Mouse (Mus musculus) brain, adult 2 months (tissue): ENCODE results near the gene Rplp0.

ENCODE experiments used
- DNase-seq: peaks from one replicate; pipeline ENCODE4 v3.0.0; 2011; ENCODE audit warnings: low read depth, low spot score

Rplp0 gene

DNA sequence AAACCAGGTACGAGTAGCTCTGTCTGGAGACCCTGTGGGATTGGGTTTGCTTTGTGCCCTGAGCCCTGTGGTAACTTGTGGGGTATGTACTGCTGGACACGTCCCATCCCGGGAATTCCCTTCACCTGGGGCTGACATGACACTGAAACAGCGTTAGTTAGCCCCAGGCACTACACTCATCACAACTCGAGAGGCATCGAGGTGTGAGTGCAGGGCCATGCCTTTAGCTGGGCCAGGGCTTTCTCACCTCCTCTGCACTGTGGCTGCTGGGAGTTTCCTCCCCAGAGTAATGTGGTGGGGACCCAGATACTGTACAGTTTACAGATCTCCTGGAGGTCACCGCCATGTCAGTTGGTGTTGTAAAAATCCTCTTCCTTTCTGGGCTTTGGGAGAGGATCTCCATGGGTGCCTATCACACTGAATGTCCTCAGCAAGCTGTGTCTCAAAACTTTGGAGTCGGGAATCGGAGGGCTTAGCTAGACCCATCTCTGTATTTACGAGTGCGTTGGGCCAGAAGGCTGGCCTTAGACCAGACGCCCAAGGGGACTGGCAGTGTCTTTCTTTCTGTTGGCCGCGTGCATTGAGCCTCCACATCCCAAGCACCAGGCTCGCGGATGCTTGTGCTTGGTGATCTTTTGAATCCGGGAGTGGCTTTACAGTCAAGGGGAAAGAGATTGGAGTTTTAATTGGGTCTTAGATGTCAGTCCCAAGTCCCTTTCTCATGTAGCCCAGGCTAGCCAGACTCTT is 32.6 kb upstream of the Rplp0 start:
- DNase-seq: no peak

DNA sequence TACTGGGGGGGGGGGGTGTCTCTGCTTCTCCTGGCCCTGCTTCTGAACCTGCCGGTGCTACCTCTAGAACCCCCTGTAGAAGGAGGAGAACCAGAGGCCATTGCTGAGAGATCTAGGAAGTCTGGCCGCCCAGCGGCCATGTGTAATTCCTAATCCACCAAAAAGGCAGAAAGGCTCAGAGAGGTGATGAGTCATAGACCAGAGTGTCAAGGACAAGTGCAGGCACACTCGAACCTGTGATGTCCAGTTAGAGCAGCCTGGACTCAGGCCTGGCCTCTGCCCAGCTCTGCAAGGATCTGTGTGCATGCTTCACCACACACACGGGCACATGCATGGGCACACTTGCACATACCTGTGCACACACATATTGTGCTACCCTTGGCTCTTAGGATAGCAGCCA is 31.1 kb upstream of the Rplp0 start:
- DNase-seq: no peak

GRCm38 (mm10) chr5:115529364-115529741 is 29.9 kb upstream of the Rplp0 start:
- peak; percentile 66 for DNase-seq

DNA sequence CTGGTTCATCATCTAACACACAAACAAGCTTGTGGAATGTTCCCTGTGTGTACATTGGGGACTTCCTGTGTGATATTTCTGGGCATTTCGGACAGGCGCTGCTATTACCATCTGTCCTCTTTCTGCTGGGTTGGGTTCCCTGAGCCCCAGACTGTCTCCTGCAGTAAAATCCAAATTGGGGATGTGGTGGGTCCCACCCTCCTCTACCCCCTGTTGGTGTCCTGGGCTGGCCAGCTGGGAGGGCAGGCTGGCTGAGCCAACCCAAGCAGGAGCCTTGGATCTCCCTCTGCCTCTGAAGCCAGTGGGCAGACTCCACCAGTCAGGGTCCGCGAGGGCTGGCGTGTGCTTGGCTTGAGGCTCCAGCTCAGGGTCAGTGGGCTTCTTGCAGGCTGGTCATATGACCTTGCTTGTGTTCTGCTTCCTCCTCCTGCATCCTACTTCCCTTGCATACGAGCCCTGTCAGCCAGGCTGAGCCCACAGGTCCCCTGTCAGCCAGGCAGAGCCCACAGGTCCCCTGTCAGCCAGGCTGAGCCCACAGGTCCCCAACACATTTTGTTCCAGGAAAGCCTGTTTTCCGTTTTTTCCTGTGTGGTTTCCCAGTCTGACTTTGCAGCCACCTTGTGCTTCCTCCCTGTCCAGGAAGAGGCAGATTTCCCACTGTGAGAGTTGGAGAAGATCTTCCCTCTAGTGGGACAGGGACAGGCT is 29.4 kb upstream of the Rplp0 start:
- DNase-seq: peak; percentile 64

DNA sequence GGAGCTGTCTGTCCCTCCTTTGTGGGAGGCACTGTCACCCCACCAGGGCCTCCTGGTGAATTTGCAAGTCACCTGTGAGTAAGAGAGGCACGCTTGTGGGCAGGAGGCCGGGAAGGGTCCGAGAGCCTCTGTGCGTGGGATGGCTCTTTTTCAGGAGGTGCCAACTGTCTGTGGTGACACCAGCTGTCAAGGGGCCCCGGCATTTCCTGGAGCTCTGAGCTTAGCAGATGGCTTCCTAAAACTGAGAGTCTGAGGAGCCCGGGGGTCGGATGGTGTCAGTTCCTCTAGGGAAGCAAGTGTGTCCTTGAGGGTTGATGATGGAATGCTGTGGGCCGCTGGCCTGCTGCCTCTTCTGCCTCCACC is 28.8 kb upstream of the Rplp0 start:
- DNase-seq: peak; percentile 95

- peak; percentile 93 for DNase-seq
These were observed 27.5 kb upstream of the Rplp0 start for GRCm38 (mm10) chr5:115531671-115532270.

DNA sequence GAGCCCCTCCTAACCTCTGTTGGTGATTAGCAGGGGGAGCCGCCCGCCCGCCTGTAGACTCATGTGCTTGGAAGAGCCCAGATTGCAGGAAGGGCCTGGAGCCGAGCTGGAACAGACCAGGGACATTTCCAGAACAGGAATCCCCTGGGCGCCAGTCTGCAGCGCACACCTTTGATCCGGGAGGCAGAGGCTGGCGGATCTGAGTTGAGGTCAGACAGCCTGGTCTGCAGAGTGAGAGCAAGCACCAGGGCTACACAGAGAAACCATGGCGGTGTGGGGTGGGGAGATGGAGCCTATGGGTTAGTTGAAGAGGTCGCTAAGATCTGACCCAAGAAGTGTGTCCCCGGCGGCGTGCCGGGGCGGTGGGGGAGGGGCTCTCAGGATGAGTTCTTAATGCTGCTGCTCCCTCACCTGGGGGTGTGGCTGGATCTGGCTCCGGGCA is 25.0 kb upstream of the Rplp0 start:
- DNase-seq: no peak

- DNase-seq: no peak
These were observed 24.4 kb upstream of the Rplp0 start for GRCm38 (mm10) chr5:115534856-115535255.

DNA sequence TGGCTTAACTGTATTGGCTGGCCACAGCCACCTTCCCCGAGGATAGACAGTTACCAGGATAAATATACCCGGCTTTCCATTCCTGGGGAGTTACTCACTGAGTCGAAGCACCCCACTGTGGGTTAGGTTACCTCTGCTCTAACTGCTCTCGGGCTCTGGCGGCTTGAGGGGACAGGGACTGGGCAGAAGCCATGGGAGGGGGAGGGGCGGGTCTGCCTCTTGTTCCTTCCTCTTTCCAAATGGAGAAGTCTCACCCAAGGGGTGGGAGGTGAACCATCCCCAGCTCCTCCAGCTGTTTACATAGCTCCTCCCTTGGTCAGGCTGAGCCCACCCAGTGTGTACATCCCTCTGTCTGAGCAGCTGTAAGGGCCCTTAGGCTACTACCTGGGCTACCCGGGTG is 23.6 kb upstream of the Rplp0 start:
- no peak for DNase-seq

DNA sequence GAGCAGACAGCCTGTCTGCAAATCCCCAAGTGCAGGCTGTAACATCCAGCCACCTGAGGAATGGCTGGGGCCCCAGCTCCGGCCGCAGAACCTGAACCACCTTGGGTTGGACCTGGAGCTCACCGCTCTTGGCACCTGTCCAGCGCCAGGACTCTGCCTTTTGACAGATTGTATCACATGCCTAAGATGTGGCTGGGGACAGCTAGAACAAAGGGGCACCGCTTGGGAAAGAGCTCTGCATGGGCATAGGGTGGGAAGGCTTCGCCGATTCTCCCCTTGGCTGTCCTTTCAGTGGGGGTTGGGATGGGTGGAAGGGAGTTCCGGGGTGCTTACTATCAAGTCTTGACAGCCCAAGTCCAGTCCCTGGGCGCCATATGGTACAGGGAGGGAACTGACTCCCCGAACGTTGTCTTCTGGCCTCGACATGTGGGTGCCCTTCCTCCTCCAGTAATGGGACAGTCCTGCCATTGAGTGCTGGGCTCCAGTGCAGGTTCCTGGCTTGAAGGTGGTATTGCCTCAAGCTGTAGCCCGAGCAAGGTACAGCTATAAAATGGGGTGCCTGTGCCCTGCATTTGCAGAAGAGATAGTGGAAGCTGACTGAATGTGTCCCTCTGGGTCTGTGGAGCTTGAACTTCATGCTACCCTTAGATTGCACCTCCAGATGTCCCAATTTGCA is 21.1 kb upstream of the Rplp0 start:
- DNase-seq: no peak

DNA sequence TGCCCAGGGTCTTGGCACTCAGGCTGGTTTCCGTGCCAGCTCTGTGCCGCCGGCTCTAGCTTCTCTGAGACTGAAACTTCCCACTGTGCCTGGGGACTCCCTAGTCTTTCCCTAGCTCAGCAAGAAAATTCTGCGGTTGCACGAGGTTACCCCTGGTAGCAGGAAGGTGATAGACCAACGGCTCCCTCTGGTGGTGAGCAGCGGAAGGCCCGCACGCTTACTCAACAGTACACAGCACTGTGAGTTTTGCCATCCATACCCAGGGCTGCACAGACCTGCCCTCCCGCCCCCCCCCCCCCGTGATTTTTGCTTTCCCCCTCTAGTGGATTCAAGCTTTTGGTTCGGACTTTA is 20.6 kb upstream of the Rplp0 start:
- DNase-seq: peak; percentile 95

GRCm38 (mm10) chr5:115542635-115543384 is 16.5 kb upstream of the Rplp0 start:
- no peak for DNase-seq

GRCm38 (mm10) chr5:115543509-115544253 is 15.6 kb upstream of the Rplp0 start:
- DNase-seq: peak; percentile 95

DNA sequence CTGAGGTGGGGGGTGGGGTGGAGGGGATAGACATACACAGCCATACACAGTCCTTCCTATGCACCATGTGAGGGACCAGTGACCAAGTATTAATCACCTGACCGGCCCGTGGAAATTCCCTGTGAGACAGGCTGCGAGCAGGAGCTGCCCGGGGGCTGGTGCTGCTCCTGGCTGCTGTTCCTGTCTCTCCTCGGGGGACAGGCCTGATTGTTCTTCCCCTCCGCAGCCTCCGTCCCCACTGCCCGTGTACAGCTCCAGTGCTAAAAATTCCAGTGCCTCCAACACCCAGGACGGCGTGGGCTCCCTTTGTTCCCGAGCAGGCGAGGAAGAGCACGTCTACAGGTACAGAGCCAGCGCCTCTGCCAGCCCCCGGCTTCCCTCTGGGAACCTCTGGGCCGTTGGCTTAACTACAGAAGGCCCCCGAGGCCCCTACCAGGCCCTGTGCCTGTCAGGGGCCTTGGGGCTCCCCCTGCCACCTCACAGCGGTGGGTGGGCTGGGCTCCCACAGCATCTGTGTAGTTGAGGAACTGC is 14.5 kb upstream of the Rplp0 start:
- peak; percentile 27 for DNase-seq

DNA sequence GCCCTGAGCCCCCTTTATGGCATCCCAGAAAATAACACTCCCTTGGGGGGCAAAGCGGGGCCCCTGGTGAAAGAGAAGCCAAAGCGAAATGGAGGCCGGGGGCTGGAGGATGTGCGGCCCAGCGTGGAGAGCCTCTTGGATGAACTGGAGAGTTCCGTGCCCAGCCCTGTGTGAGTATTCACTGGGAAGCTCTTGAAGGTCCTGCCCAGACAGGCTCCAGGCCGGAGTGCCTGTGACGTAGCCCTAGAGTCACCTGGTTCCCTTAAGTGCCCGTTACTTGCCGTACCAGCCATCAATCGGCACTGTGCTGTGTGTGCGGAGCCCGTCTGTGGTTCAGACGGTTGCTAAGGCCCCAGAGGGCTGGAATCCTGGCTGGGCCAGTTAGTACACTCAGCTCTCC is 13.6 kb upstream of the Rplp0 start:
- no peak for DNase-seq

- no peak for DNase-seq
These were observed 12.7 kb upstream of the Rplp0 start for GRCm38 (mm10) chr5:115546536-115546935.

GRCm38 (mm10) chr5:115547014-115547413 is 12.3 kb upstream of the Rplp0 start:
- no peak for DNase-seq

- DNase-seq: peak; percentile 83
These were observed 11.8 kb upstream of the Rplp0 start for GRCm38 (mm10) chr5:115547421-115547820.

DNA sequence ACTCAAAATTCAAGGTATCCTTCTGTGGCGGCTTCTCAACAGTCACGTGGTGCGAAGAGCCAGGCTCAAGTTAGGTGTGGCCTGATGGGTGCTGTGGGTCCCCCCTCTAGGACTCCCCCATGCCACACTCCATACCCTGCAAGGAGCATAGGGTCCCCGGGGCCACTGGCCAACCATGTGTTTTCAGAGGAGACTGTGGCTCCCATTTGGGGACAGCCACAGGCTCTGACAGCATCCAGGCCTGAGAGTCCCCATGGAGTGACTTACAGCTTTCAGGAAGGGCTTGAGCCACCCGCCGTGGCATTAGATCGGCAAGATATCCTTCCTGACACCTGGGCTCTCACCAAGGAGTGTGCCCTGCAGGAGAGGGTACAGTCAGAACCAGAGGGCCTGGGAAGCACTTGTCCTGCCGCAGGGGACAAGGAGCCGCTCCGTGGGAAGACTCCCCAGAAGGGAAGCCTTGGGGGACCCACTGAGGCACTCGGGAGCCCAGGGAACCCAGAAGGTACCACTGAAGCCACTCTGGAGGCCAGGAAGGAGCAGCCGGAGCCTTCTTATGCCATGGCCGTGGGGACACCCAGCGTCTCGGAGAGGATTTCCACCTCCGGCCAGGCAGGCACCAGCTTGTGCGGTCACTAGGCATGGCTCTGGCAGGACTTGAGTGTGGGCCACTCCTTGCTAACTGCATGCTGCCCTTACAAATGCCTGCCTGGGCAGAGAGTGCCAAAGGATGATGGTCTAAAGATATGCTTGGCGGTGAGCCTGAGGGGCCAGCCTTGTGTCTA is 10.6 kb upstream of the Rplp0 start:
- peak; percentile 43 for DNase-seq

DNA sequence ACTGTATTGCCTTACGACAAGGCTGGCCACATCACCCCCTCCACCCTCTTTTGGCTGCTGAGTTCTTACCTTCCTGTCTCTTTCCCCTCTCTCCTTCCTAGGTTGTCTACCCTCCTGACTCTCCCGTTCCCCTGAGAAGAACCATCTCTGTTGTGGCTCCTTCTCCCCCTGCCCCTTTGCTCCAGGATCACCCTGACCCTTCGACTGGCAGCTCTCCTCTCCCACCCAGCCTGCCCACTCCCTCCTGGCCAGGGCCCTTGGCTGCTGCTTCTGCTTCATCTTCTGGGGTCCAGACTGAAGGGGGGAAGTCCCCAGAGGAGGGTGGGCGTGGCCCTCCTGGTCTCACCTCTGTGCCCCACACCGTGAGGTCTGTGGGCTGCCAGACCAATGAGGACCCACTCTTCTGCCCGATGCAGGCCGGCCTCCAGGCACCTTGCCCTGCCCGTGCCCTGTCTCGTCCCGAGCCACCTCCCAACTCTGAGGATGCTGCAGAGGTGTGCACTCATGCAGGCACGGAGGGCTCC is 8.7 kb upstream of the Rplp0 start:
- DNase-seq: no peak
